Mouse (Mus musculus) B cell, adult 62 days (primary cell): ENCODE measurements around the gene Slc7a15. TPM values are rescaled to one million over a fixed set of nuclear protein-coding genes. Genes with fewer than 3 reads are reported as not detected.

Experiments used
- total RNA-seq: library from RNA; stranded (reverse); gene quantifications from 4 replicates; pipeline ENCODE4 v1.2.4, GENCODE M21; 2023

Slc7a15 gene
- not detected in 4 replicates for total RNA-seq

DNA sequence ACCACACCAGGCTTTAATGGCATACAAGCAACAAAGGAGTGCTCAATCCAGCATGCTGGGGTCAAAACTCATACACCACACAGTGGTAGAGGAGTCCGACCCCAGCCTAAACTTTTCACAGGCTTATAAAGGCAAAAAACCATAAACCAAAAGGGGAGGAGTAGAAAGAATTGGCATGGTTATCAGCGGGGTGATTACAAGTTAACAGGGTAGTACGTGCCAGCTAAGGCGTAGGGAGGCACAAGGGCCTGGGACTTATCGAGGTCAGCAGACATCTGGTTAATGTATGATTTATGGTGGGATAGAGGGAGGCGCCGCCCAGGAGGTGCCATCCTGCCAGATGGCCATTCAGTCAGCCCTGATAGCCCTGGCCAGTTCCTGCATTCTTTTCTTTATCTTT is at the start of gene Slc7a15:
TSS of gene Slc7a15 (minus strand) at position 101 of the 400 bp plus-strand sequence.

DNA sequence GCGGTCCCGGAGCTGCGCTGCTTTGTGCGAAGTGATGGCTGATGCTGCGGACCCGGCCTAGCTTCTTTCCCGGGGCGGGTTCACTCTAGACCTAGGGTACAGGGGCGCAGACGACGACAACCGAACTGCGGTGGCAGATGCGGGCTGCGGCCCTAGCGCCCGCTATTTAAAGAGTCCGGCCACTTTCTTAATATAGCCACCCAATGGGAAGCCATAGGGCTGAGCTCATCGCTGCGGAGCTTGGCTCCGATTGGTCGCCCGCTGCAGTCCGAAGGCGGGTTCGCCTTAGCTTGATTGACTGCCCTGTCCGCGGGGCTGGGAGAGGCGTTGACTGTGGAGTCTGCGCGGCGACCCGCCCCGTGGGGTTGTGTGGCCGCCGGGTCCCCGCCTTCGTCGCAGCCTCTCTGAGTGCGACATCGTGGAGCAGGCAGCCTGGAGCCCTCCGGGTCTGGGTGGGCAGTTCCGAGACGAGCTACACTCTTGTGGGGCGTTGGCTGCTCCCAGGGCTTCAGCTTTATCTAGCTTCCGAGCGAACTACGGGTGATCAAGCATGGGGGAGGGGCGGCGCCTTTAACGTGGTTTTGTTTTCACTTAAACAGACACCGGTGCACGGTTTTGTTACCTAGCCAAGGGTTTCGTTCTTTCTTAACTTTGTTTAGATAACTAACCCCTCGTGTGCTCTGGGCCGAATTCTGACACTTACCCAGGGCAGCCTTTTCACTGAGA is 98.8 kb downstream of the Slc7a15 start, which contains the start of gene Rhob:
TSS of gene Rhob (minus strand) at position 139 of the 726 bp plus-strand sequence.

Other genes starting within 250 kb of the Slc7a15 start
- gene Rhob, start 99.1 kb downstream of the Slc7a15 start, total RNA-seq: 747 to 813 TPM (median 781 TPM) in 4 replicates
- gene Pum2, start 75.1 kb upstream of the Slc7a15 start, total RNA-seq: 246 to 259 TPM (median 254 TPM) in 4 replicates
- 11.4 to 13.7 TPM (median 13.3 TPM) in 4 replicates for gene Sdc1, start 172.3 kb upstream of the Slc7a15 start, total RNA-seq